Mouse (Mus musculus) ES-Bruce4 (cell line): ENCODE data around the gene Speer2. TPM values are rescaled to one million over a fixed set of nuclear protein-coding genes. Genes with fewer than 3 reads are reported as not detected.

Experiments
- H3K27ac ChIP-seq: 2 replicates; pipeline ENCODE4 v1.5.1; 2012; ENCODE audit warnings: low read length, inconsistent platforms; ENCODE audit not compliant: insufficient read depth
- H3K27me3 ChIP-seq: 2 replicates; pipeline ENCODE4 v1.6.1; 2012; ENCODE audit warnings: mild to moderate bottlenecking, low read length, inconsistent platforms; ENCODE audit not compliant: control insufficient read depth, poor library complexity, insufficient read depth, severe bottlenecking
- H3K36me3 ChIP-seq: 2 replicates; pipeline ENCODE4 v1.6.1; 2012; ENCODE audit warnings: inconsistent platforms, mild to moderate bottlenecking, low read length, moderate library complexity; ENCODE audit not compliant: control insufficient read depth, poor library complexity, insufficient read depth, severe bottlenecking
- H3K4me1 ChIP-seq: one replicate; pipeline ENCODE4 v1.8.1; 2011; ENCODE audit warnings: low read length; ENCODE audit not compliant: control insufficient read depth, insufficient read depth
- H3K4me3 ChIP-seq: 2 replicates; pipeline ENCODE4 v1.5.1; 2011; ENCODE audit warnings: low read depth, mild to moderate bottlenecking, low read length
- H3K9ac ChIP-seq: 2 replicates; pipeline ENCODE4 v1.6.1; 2012; ENCODE audit warnings: low read depth, mild to moderate bottlenecking, inconsistent platforms; ENCODE audit not compliant: poor library complexity, severe bottlenecking
- H3K9me3 ChIP-seq: replicated peaks from 2 replicates; pipeline ENCODE4 v1.6.1; 2012; ENCODE audit warnings: mild to moderate bottlenecking, low read length, inconsistent platforms; ENCODE audit not compliant: control insufficient read depth, poor library complexity, insufficient read depth, severe bottlenecking
- CTCF ChIP-seq: IDR thresholded peaks from one replicate; pipeline ENCODE4 v1.8.1; 2011; ENCODE audit warnings: low read depth, low read length
- EP300 ChIP-seq: IDR thresholded peaks from 2 replicates; pipeline ENCODE4 v1.6.1; 2011; ENCODE audit warnings: low read depth, low read length; ENCODE audit not compliant: insufficient read depth
- POLR2A ChIP-seq: IDR thresholded peaks from one replicate; pipeline ENCODE4 v1.8.1; 2011; ENCODE audit warnings: low read length; ENCODE audit not compliant: insufficient read depth
- polyA plus RNA-seq: library from polyadenylated mRNA; stranded (reverse); fragments of >200 nt; gene quantifications from 2 replicates; pipeline ENCODE4 v1.2.4, GENCODE M21; 2011; ENCODE audit warnings: low read depth; ENCODE audit not compliant: missing spikeins, insufficient read depth, insufficient read length

The Speer2 gene
- not detected in 2 replicates for polyA plus RNA-seq

GRCm38 (mm10) chr16:69863644-69864043 is at the start of gene Speer2:
TSS of gene Speer2 (minus strand) at chr16:69863744.
- Histone ChIP-seq H3K4me3 (no peak within 1 kb of the TSS), H3K4me1 (no peaks in the 10 kb centered on the region), H3K9ac (no peak within 1 kb of the TSS), H3K27me3 (no peaks in the 10 kb centered on the region), H3K36me3 (no peaks in the 10 kb centered on the region), H3K27ac (no peak within 1 kb of the TSS), H3K9me3 (peaks cover 10% of the 10 kb centered on the region; the same call in 1 of the 2 replicates)
- TF ChIP-seq EP300 (no peak), CTCF (no peak), POLR2A (no peak)

DNA sequence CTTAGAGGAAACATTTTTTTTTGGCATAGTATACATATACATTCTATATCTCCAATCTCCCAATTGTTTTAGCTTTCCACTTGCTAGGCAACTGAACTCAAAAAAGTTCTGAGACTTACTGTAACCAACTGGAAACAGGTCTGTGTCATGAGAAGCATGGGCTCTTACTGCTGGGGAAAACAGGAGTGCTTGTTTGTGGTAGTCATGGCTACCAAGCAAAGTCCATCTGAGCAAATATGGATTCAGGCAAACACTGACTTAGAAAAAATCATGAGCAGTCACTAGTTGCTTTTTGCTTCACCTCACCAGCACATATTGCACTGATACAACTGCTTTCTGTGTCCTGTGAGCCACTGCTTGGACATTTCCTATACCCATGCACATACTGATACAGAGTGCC is 40.8 kb upstream of the Speer2 start:
- Histone ChIP-seq H3K9ac (no peak overlapping the region), H3K27ac (no peak overlapping the region), H3K4me3 (no peak overlapping the region), H3K9me3 (peaks cover 5% of the 10 kb centered on the region; the same call in 1 of the 2 replicates), H3K4me1 (no peaks in the 10 kb centered on the region), H3K27me3 (no peaks in the 10 kb centered on the region), H3K36me3 (no peaks in the 10 kb centered on the region)
- TF ChIP-seq EP300 (no peak), POLR2A (no peak), CTCF (no peak)

- Histone ChIP-seq H3K4me1 (no peaks in the 10 kb centered on the region), H3K4me3 (no peak overlapping the region), H3K9me3 (no peaks in the 10 kb centered on the region), H3K27ac (no peak overlapping the region), H3K36me3 (no peaks in the 10 kb centered on the region), H3K27me3 (no peaks in the 10 kb centered on the region), H3K9ac (no peak overlapping the region)
- TF ChIP-seq POLR2A (no peak), EP300 (no peak), CTCF (no peak)
Measured at GRCm38 (mm10) chr16:69880712-69881111, 17.2 kb upstream of the Speer2 start.

GRCm38 (mm10) chr16:69836628-69837027 is 26.9 kb downstream of the Speer2 start:
- no peaks in the 10 kb centered on the region for H3K36me3 ChIP-seq
- no peak overlapping the region for H3K4me3 ChIP-seq
- no peak for TF ChIP-seq POLR2A
- no peak for TF ChIP-seq CTCF

DNA sequence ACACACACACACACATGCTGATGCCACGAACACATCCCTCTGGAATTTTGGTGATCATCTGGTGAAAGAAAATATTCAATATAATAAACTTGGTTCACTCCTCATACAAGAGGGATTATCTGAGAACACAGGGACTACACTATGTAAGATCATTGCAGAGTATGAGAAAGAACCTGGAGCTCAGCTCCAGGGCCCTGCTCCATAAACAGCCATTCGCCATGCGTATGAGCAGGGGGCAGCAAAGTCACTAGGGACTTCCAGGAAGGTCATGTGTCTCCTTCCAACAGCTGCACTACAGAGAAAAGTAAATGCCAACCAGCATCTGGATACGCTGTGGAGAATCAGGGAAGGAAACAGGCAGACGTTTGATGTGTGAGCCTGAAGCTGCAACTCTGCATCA is 49.9 kb downstream of the Speer2 start:
- H3K4me3 ChIP-seq = no peak overlapping the region
- H3K9ac ChIP-seq = no peak overlapping the region
- H3K4me1 ChIP-seq = no peaks in the 10 kb centered on the region
- no peaks in the 10 kb centered on the region for H3K27me3 ChIP-seq
- no peaks in the 10 kb centered on the region for H3K36me3 ChIP-seq
- TF ChIP-seq CTCF (no peak), POLR2A (no peak), EP300 (no peak)
- no peaks in the 10 kb centered on the region for H3K9me3 ChIP-seq
- H3K27ac ChIP-seq = no peak overlapping the region

More at GRCm38 (mm10) chr16:69836628-69837027, 26.9 kb downstream of the Speer2 start:
- no peaks in the 10 kb centered on the region for H3K27me3 ChIP-seq
- H3K9ac ChIP-seq = no peak overlapping the region
- no peak overlapping the region for H3K27ac ChIP-seq
- no peaks in the 10 kb centered on the region for H3K4me1 ChIP-seq
- no peaks in the 10 kb centered on the region for H3K9me3 ChIP-seq
